Mouse (Mus musculus) adipocyte (in vitro differentiated cells): ENCODE measurements around the gene Igf1r.

Source experiments
- DNase-seq: peaks from one replicate; pipeline ENCODE4 v3.0.0-alpha.2; 2016; ENCODE audit warnings: low spot score

Gene Igf1r

GRCm38 (mm10) chr7:68181104-68181503 lies 228.5 kb downstream of the Igf1r start:
- no peak for DNase-seq

GRCm38 (mm10) chr7:68182025-68182424 lies 229.4 kb downstream of the Igf1r start:
- DNase-seq, result no peak

- no peak for DNase-seq
These were observed 230.1 kb downstream of the Igf1r start for GRCm38 (mm10) chr7:68182773-68183172.

GRCm38 (mm10) chr7:68183421-68183820 lies 230.8 kb downstream of the Igf1r start:
- DNase-seq, result no peak

GRCm38 (mm10) chr7:68189211-68189610 lies 236.6 kb downstream of the Igf1r start:
- no peak for DNase-seq

- DNase-seq, result no peak
These were observed 237.2 kb downstream of the Igf1r start for GRCm38 (mm10) chr7:68189691-68190456.

- no peak for DNase-seq
These were observed 241.5 kb downstream of the Igf1r start for GRCm38 (mm10) chr7:68193958-68194695.

- no peak for DNase-seq
These were observed 247.0 kb downstream of the Igf1r start for GRCm38 (mm10) chr7:68199609-68200008.

GRCm38 (mm10) chr7:68205776-68206427 lies 253.3 kb downstream of the Igf1r start:
- DNase-seq, result no peak

- DNase-seq, result no peak
These were observed 256.4 kb downstream of the Igf1r start for GRCm38 (mm10) chr7:68209039-68209438.

- DNase-seq, result no peak
These were observed 257.8 kb downstream of the Igf1r start for GRCm38 (mm10) chr7:68210417-68210816.

- no peak for DNase-seq
These were observed 259.3 kb downstream of the Igf1r start for GRCm38 (mm10) chr7:68211883-68212282.

GRCm38 (mm10) chr7:68213842-68214241 lies 261.2 kb downstream of the Igf1r start:
- DNase-seq, result no peak

- DNase-seq, result no peak
These were observed 263.0 kb downstream of the Igf1r start for GRCm38 (mm10) chr7:68215522-68216070.

- DNase-seq, result no peak
These were observed 266.3 kb downstream of the Igf1r start for GRCm38 (mm10) chr7:68218879-68219278.

- no peak for DNase-seq
These were observed 269.1 kb downstream of the Igf1r start for GRCm38 (mm10) chr7:68221677-68222230.

GRCm38 (mm10) chr7:68223356-68223808 lies 270.8 kb downstream of the Igf1r start:
- DNase-seq, result no peak

GRCm38 (mm10) chr7:68224006-68224405 lies 271.4 kb downstream of the Igf1r start:
- no peak for DNase-seq

GRCm38 (mm10) chr7:68225427-68226054 lies 272.9 kb downstream of the Igf1r start:
- no peak for DNase-seq

GRCm38 (mm10) chr7:68227021-68227420 lies 274.4 kb downstream of the Igf1r start:
- DNase-seq, result no peak

- no peak for DNase-seq
These were observed 275.0 kb downstream of the Igf1r start for GRCm38 (mm10) chr7:68227621-68228020.

- no peak for DNase-seq
These were observed 275.9 kb downstream of the Igf1r start for GRCm38 (mm10) chr7:68228491-68228890.
